Mouse (Mus musculus): ENCODE results near the gene Rsph3a.
"Not testable (repeated sequence)": the region's sequence is repeated elsewhere in the genome, so short reads cannot be mapped to it uniquely, and the experiment has no call there.

Rsph3a gene

GRCm38 (mm10) chr17:7928662-7929061 lies 16.8 kb upstream of the Rsph3a start:
- no peak for DNase-seq (ENCODE audit: low spot score)

- DNase-seq (ENCODE audit: low spot score) = no peak
These were observed 16.1 kb upstream of the Rsph3a start for GRCm38 (mm10) chr17:7929279-7929678.

DNA sequence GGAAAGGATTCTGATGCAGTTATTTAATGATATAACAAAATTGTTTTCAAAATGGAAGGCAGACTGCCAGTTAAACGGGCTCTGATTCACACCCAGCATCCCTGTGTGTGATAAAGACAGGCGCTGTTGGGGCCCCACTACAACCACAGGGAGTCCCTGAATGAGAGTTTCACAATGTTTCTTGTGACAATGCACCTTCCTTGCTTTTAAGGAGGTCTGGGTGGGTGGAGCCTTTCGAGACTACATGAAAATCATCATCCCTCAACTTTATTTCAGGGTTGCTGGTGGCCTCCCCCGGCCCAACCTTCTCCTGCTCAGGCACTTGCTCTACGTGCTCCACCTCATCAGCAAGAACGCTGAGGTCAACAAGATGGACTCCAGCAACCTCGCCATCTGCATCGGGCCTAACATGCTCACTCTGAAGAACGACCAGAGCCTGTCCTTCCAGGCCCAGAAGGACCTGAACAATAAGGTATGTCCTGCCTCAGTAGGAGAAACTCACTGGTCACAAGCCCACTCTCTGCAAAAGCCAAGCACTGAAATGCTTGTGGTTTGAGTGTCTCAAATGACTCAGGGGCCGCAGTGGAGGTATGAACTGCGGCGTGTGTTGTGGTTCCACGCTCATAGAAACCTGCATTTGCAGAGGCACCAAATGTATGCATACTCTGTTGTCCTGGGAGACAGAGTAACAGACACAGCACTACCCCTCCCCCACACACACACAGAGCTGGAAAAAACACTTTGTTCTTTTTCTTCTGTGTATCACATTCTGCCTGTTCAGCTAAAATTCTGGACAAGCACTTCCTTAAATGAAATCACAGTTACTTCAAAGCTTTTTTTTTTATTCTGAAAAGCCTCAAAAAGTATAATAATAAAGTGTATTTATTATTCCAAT lies 14.1 kb upstream of the Rsph3a start:
- no peak for DNase-seq (ENCODE audit: low spot score)

GRCm38 (mm10) chr17:7932121-7932520 lies 13.3 kb upstream of the Rsph3a start:
- DNase-seq (ENCODE audit: low spot score) = not testable (repeated sequence)

- DNase-seq (ENCODE audit: low spot score) = peak; percentile 59
These were observed 5.8 kb upstream of the Rsph3a start for GRCm38 (mm10) chr17:7939640-7940039.

GRCm38 (mm10) chr17:7946053-7946627 lies 726 bp downstream of the Rsph3a start:
- DNase-seq (ENCODE audit: low spot score) = not testable (repeated sequence)

- not testable (repeated sequence) for DNase-seq (ENCODE audit: low spot score)
These were observed 5.9 kb downstream of the Rsph3a start for GRCm38 (mm10) chr17:7951333-7951732.

GRCm38 (mm10) chr17:7957242-7957641 lies 11.8 kb downstream of the Rsph3a start:
- not testable (repeated sequence) for DNase-seq (ENCODE audit: low spot score)

GRCm38 (mm10) chr17:7963333-7963732 lies 17.9 kb downstream of the Rsph3a start:
- not testable (repeated sequence) for DNase-seq (ENCODE audit: low spot score)

- DNase-seq (ENCODE audit: low spot score) = not testable (repeated sequence)
These were observed 19.0 kb downstream of the Rsph3a start for GRCm38 (mm10) chr17:7964398-7964797.

DNA sequence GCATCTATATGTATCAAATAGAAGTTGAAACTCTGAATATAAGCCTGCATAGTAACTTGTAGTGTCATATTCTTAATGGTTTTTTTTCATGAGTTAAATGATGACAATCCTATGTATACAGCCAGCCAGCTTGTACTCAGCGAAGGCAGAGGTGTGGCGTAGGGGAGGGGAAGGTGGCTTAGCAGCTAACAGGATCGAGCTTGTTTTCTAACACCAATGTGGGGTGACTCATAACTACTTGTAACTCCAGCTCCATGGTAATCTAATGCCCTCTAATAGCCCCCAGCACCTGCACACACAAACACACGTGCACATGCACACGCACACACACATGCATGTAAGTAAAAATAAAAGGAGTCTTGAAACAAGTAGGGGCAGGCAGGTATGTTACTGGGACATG lies 23.1 kb downstream of the Rsph3a start:
- not testable (repeated sequence) for DNase-seq (ENCODE audit: low spot score)

DNA sequence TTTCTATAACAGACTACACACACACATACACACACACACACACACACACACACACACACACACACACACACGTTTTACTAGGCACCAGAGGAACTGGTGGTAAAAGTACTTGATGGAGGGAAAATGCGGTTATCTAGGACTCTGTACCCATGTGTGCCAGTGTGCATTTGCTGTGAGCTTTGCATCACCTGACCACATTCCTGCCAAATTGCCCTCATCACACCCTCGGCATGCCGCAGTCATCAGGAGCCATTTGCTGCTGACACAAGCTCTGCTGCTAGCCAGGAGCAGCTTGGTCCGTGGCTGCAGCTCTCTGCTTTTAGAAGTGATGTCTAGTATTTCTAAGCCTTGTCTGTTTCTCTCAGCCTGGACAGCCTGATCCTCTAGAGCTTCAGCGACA lies 24.4 kb downstream of the Rsph3a start:
- DNase-seq (ENCODE audit: low spot score) = not testable (repeated sequence)

- DNase-seq (ENCODE audit: low spot score) = not testable (repeated sequence)
These were observed 38.1 kb downstream of the Rsph3a start for GRCm38 (mm10) chr17:7983484-7983883.

DNA sequence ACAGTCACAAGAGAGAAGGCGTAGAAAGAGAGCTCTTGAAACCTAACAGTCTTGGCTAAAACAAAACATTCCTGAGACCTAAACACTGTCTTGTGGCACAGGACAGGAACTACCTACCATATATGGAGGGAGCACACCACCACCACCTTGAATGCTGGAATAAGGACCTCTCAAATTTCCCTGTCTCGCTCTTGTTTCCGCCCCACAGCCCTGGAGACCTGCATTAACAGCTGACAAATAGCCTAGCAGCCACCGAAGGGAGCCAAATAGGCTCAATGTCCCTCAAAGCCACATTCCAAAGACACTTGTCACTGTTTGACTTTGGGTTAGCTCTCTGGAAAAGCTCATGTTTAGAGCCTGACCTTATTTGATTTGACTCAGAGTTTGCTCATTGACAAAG lies 40.2 kb downstream of the Rsph3a start:
- peak; percentile 20 for DNase-seq (ENCODE audit: low spot score)

- DNase-seq (ENCODE audit: low spot score) = not testable (repeated sequence)
These were observed 41.6 kb downstream of the Rsph3a start for GRCm38 (mm10) chr17:7987038-7987437.

GRCm38 (mm10) chr17:8003248-8003647 lies 57.8 kb downstream of the Rsph3a start:
- not testable (repeated sequence) for DNase-seq (ENCODE audit: low spot score)

DNA sequence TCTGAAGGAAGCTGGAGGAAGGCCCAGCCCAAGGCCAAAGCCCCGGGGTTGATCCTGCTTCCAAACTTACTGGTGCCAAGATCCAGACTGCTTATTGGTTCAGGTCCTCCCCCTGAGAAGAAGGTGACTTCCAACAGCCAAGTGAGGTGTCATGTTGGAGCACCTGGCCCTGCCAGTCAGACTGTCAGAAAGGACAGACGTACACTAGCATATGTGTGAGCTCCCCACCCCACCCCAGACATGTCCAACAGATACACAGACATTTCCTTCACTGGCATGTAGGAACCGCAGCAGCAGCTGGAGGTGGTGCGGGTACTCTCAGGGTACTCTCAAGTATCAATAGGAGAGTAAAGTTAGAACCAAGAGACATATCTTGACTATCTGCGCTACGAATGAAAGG lies 61.4 kb downstream of the Rsph3a start:
- DNase-seq (ENCODE audit: low spot score) = not testable (repeated sequence)

- DNase-seq (ENCODE audit: low spot score) = not testable (repeated sequence)
These were observed 64.2 kb downstream of the Rsph3a start for GRCm38 (mm10) chr17:8009565-8009964.

GRCm38 (mm10) chr17:8013974-8014373 lies 68.6 kb downstream of the Rsph3a start:
- not testable (repeated sequence) for DNase-seq (ENCODE audit: low spot score)

GRCm38 (mm10) chr17:8022675-8023074 lies 77.3 kb downstream of the Rsph3a start:
- not testable (repeated sequence) for DNase-seq (ENCODE audit: low spot score)

GRCm38 (mm10) chr17:8027475-8028168 lies 82.2 kb downstream of the Rsph3a start:
- not testable (repeated sequence) for DNase-seq (ENCODE audit: low spot score)
